Mouse (Mus musculus): Measurements from ENCODE around the gene Zmat5. TPM values are rescaled to one million over a fixed set of nuclear protein-coding genes. Genes with fewer than 3 reads are reported as not detected.

Gene Zmat5
- polyA plus RNA-seq, 1 experiment from 2014 or later, result 59.8 TPM

DNA sequence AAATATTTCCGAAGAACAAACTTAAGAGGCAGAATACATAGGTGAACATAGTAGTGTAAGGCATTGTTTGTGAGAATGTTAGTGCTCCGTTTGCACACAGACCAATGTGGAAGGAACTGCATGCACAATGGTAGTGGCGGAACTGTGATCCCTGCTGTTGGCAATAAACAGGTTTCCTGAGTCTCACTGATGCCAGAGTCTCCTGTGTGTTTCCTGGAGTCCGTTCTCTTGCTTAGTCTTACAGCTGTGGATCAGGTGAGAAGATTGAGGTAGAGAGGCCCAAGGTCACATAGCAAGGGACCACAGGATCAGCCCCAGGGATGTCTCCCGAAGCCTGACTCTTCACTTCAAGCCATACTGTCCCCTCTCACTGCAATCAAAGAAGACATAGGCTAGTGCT lies 19.0 kb upstream of the Zmat5 start:
- H3K4me3 ChIP-seq (ENCODE audit: low read length), result no peak overlapping the region
- no peak overlapping the region for H3K27ac ChIP-seq (ENCODE audit: low read depth, low read length)
- no peak overlapping the region for H3K9ac ChIP-seq (ENCODE audit: low read depth, low read length)
- H3K27me3 ChIP-seq (ENCODE audit: control insufficient read depth, insufficient read depth, low read length), result no peaks in the 10 kb centered on the region
- H3K9me3 ChIP-seq (ENCODE audit: control insufficient read depth, low read length), result no peaks in the 10 kb centered on the region
- no peak for ATAC-seq (ENCODE audit: low FRiP score, low TSS enrichment)
- H3K4me1 ChIP-seq (ENCODE audit: control insufficient read depth, insufficient read depth, low read length), result no peaks in the 10 kb centered on the region
- H3K4me2 ChIP-seq (replicated peaks; ENCODE audit: low read depth, low read length), result no peak overlapping the region
- 85% methylated on average over 5 of the region's 5 CpGs for WGBS
- H3K36me3 ChIP-seq (ENCODE audit: control insufficient read depth, insufficient read depth, low read length), result peaks cover 29% of the 10 kb centered on the region

GRCm38 (mm10) chr11:4687027-4687426 lies 17.5 kb upstream of the Zmat5 start:
- Histone ChIP-seq H3K27me3 (ENCODE audit: control insufficient read depth, insufficient read depth, low read length) (no peaks in the 10 kb centered on the region), H3K9me3 (ENCODE audit: control insufficient read depth, low read length) (no peaks in the 10 kb centered on the region), H3K36me3 (ENCODE audit: control insufficient read depth, insufficient read depth, low read length) (peaks cover 17% of the 10 kb centered on the region), H3K27ac (ENCODE audit: low read depth, low read length) (no peak overlapping the region), H3K4me3 (ENCODE audit: low read length) (no peak overlapping the region), H3K4me1 (ENCODE audit: control insufficient read depth, insufficient read depth, low read length) (no peaks in the 10 kb centered on the region), H3K9ac (ENCODE audit: low read depth, low read length) (no peak overlapping the region), H3K4me2 (replicated peaks; ENCODE audit: low read depth, low read length) (no peak overlapping the region)
- WGBS, result 71% methylated on average over 3 of the region's 3 CpGs
- no peak for ATAC-seq (ENCODE audit: low FRiP score, low TSS enrichment)

DNA sequence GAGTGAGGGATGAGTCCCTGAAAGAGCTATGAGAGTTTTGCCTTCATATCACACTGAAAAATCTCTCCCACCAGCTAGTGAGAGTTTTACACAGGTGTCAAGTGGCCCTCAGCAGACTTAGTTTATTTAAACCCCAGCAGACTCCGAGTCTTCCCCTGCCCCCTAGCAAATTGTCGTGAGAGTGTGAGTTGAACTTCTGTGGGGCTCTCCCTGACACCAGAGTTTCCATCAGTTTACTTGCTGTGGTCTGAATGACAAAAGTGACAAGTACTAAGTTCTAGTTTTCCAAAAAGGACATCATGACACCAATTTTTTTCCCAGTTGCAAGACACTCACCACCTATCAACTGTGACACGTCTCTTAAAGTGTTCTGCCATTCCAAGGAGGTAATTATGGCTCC lies 16.6 kb upstream of the Zmat5 start:
- H3K4me2 ChIP-seq (replicated peaks; ENCODE audit: low read depth, low read length), result no peak overlapping the region
- no peak overlapping the region for H3K4me3 ChIP-seq (ENCODE audit: low read length)
- no peaks in the 10 kb centered on the region for H3K27me3 ChIP-seq (ENCODE audit: control insufficient read depth, insufficient read depth, low read length)
- H3K36me3 ChIP-seq (ENCODE audit: control insufficient read depth, insufficient read depth, low read length), result peaks cover 10% of the 10 kb centered on the region
- H3K9ac ChIP-seq (ENCODE audit: low read depth, low read length), result no peak overlapping the region
- H3K9me3 ChIP-seq (ENCODE audit: control insufficient read depth, low read length), result no peaks in the 10 kb centered on the region
- no peak for ATAC-seq (ENCODE audit: low FRiP score, low TSS enrichment)
- no peaks in the 10 kb centered on the region for H3K4me1 ChIP-seq (ENCODE audit: control insufficient read depth, insufficient read depth, low read length)
- 23% methylated on average over 3 of the region's 3 CpGs for WGBS
- H3K27ac ChIP-seq (ENCODE audit: low read depth, low read length), result no peak overlapping the region

- no peak overlapping the region for H3K4me3 ChIP-seq (ENCODE audit: low read length)
- peaks cover 1% of the 10 kb centered on the region; the same call in 1 of the 2 replicates for H3K36me3 ChIP-seq (ENCODE audit: control insufficient read depth, insufficient read depth, low read length)
- H3K9ac ChIP-seq (ENCODE audit: low read depth, low read length), result no peak overlapping the region
- H3K27me3 ChIP-seq (ENCODE audit: control insufficient read depth, insufficient read depth, low read length), result no peaks in the 10 kb centered on the region
- 45% methylated on average over 11 of the region's 11 CpGs for WGBS
- no peaks in the 10 kb centered on the region for H3K4me1 ChIP-seq (ENCODE audit: control insufficient read depth, insufficient read depth, low read length)
- no peak overlapping the region for H3K27ac ChIP-seq (ENCODE audit: low read depth, low read length)
- no peak for ATAC-seq (ENCODE audit: low FRiP score, low TSS enrichment)
- no peak overlapping the region for H3K4me2 ChIP-seq (replicated peaks; ENCODE audit: low read depth, low read length)
- H3K9me3 ChIP-seq (ENCODE audit: control insufficient read depth, low read length), result no peaks in the 10 kb centered on the region
Measured at GRCm38 (mm10) chr11:4688632-4689380, 15.7 kb upstream of the Zmat5 start.

- Histone ChIP-seq H3K4me2 (replicated peaks; ENCODE audit: low read depth, low read length) (no peak overlapping the region), H3K9me3 (ENCODE audit: control insufficient read depth, low read length) (peaks cover 3% of the 10 kb centered on the region; the same call in 1 of the 2 replicates), H3K36me3 (ENCODE audit: control insufficient read depth, insufficient read depth, low read length) (no peaks in the 10 kb centered on the region), H3K9ac (ENCODE audit: low read depth, low read length) (no peak overlapping the region), H3K4me1 (ENCODE audit: control insufficient read depth, insufficient read depth, low read length) (no peaks in the 10 kb centered on the region), H3K27ac (ENCODE audit: low read depth, low read length) (no peak overlapping the region), H3K4me3 (ENCODE audit: low read length) (no peak overlapping the region), H3K27me3 (ENCODE audit: control insufficient read depth, insufficient read depth, low read length) (no peaks in the 10 kb centered on the region)
- WGBS, result 82% methylated on average over 7 of the region's 7 CpGs
- no peak for ATAC-seq (ENCODE audit: low FRiP score, low TSS enrichment)
Measured at GRCm38 (mm10) chr11:4690353-4690752, 14.1 kb upstream of the Zmat5 start.

- no peaks in the 10 kb centered on the region for H3K36me3 ChIP-seq (ENCODE audit: control insufficient read depth, insufficient read depth, low read length)
- H3K9me3 ChIP-seq (ENCODE audit: control insufficient read depth, low read length), result peaks cover 3% of the 10 kb centered on the region; the same call in 1 of the 2 replicates
- H3K4me2 ChIP-seq (replicated peaks; ENCODE audit: low read depth, low read length), result no peak overlapping the region
- no peak overlapping the region for H3K27ac ChIP-seq (ENCODE audit: low read depth, low read length)
- no peak overlapping the region for H3K9ac ChIP-seq (ENCODE audit: low read depth, low read length)
- H3K4me1 ChIP-seq (ENCODE audit: control insufficient read depth, insufficient read depth, low read length), result no peaks in the 10 kb centered on the region
- H3K27me3 ChIP-seq (ENCODE audit: control insufficient read depth, insufficient read depth, low read length), result no peaks in the 10 kb centered on the region
- 70% methylated on average over 10 of the region's 10 CpGs for WGBS
- H3K4me3 ChIP-seq (ENCODE audit: low read length), result no peak overlapping the region
- ATAC-seq (ENCODE audit: low FRiP score, low TSS enrichment), result no peak
Measured at GRCm38 (mm10) chr11:4691213-4691612, 13.3 kb upstream of the Zmat5 start.

- WGBS, result 93% methylated on average over 11 of the region's 11 CpGs
- no peaks in the 10 kb centered on the region for H3K27me3 ChIP-seq (ENCODE audit: control insufficient read depth, insufficient read depth, low read length)
Measured at GRCm38 (mm10) chr11:4692162-4692561, 12.3 kb upstream of the Zmat5 start.

GRCm38 (mm10) chr11:4697043-4697983 lies 7.2 kb upstream of the Zmat5 start:
- Histone ChIP-seq H3K4me2 (replicated peaks; ENCODE audit: low read depth, low read length) (no peak overlapping the region), H3K9me3 (ENCODE audit: control insufficient read depth, low read length) (peaks cover 3% of the 10 kb centered on the region; the same call in 1 of the 2 replicates), H3K9ac (ENCODE audit: low read depth, low read length) (no peak overlapping the region), H3K4me3 (ENCODE audit: low read length) (no peak overlapping the region), H3K27ac (ENCODE audit: low read depth, low read length) (no peak overlapping the region), H3K36me3 (ENCODE audit: control insufficient read depth, insufficient read depth, low read length) (peaks cover 12% of the 10 kb centered on the region), H3K27me3 (ENCODE audit: control insufficient read depth, insufficient read depth, low read length) (no peaks in the 10 kb centered on the region), H3K4me1 (ENCODE audit: control insufficient read depth, insufficient read depth, low read length) (no peaks in the 10 kb centered on the region)
- WGBS, result 39% methylated on average over 7 of the region's 7 CpGs
- ATAC-seq (ENCODE audit: low FRiP score, low TSS enrichment), result no peak

More at GRCm38 (mm10) chr11:4692162-4692561, 12.3 kb upstream of the Zmat5 start:
- ATAC-seq (ENCODE audit: low FRiP score, low TSS enrichment), result no peak
- Histone ChIP-seq H3K27ac (ENCODE audit: low read depth, low read length) (no peak overlapping the region), H3K9me3 (ENCODE audit: control insufficient read depth, low read length) (peaks cover 3% of the 10 kb centered on the region; the same call in 1 of the 2 replicates), H3K4me2 (replicated peaks; ENCODE audit: low read depth, low read length) (no peak overlapping the region), H3K9ac (ENCODE audit: low read depth, low read length) (no peak overlapping the region), H3K36me3 (ENCODE audit: control insufficient read depth, insufficient read depth, low read length) (no peaks in the 10 kb centered on the region), H3K4me3 (ENCODE audit: low read length) (no peak overlapping the region), H3K4me1 (ENCODE audit: control insufficient read depth, insufficient read depth, low read length) (no peaks in the 10 kb centered on the region)

GRCm38 (mm10) chr11:4700726-4701125 lies 3.8 kb upstream of the Zmat5 start:
- Histone ChIP-seq H3K27me3 (ENCODE audit: control insufficient read depth, insufficient read depth, low read length) (no peaks in the 10 kb centered on the region), H3K4me2 (replicated peaks; ENCODE audit: low read depth, low read length) (no peak overlapping the region), H3K4me3 (ENCODE audit: low read length) (no peak overlapping the region), H3K36me3 (ENCODE audit: control insufficient read depth, insufficient read depth, low read length) (peaks cover 12% of the 10 kb centered on the region), H3K9ac (ENCODE audit: low read depth, low read length) (no peak overlapping the region), H3K27ac (ENCODE audit: low read depth, low read length) (no peak overlapping the region), H3K4me1 (ENCODE audit: control insufficient read depth, insufficient read depth, low read length) (peaks cover 5% of the 10 kb centered on the region; the same call in 1 of the 2 replicates), H3K9me3 (ENCODE audit: control insufficient read depth, low read length) (no peaks in the 10 kb centered on the region)
- ATAC-seq (ENCODE audit: low FRiP score, low TSS enrichment), result no peak
- 83% methylated on average over 8 of the region's 8 CpGs for WGBS
